Mouse (Mus musculus): ENCODE measurements around the gene Aunip. TPM values are rescaled to one million over a fixed set of nuclear protein-coding genes. Genes with fewer than 3 reads are reported as not detected.
A peak's percentile ranks its signal among the peaks of the same experiment; 100 is the strongest.

Gene Aunip
- total RNA-seq, 2 experiments from 2014 or later, result 18.4 to 34.6 TPM

DNA sequence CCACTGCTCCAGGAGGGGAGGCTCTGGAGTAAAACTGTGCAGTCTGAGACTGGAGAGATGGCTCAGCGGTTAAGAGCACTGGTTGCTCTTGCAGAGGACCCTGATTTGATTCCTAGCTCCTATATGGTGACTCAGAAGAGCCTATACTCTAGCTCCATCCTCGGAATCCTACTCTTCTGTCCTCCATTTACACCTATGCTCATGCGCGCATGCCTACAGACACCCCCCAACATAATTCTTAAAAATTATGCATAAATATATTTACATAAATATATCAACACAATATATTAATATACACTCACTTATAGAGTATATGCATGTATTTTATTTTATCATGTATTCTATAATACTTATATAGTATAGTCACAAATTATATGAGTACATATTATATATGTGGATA lies 403 bp upstream of the Aunip start:
- ATAC-seq (replicated peaks; ENCODE audit: low FRiP score, low TSS enrichment, poor library complexity, severe bottlenecking), result no peak

DNA sequence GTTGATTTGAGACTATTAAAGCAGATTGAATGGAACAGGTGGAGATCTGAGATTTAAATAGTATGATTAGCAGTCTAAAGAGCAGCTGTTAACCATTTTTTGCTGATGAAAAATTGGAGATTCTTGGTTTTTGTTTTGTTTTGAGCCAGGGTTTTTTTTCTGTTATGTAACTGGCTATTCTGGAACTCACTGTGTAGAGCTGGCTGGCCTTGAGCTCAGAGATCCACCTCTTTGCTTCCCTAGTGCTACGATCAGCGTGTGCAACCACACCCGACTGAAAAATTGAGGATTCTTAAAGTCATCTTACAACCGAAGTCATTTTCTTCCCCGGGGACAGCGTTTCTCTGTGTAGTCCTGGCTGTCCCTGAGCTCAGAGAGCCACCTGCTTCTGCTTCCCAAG lies 931 bp downstream of the Aunip start:
- no peak for ATAC-seq (replicated peaks; ENCODE audit: low FRiP score, low TSS enrichment, poor library complexity, severe bottlenecking)

DNA sequence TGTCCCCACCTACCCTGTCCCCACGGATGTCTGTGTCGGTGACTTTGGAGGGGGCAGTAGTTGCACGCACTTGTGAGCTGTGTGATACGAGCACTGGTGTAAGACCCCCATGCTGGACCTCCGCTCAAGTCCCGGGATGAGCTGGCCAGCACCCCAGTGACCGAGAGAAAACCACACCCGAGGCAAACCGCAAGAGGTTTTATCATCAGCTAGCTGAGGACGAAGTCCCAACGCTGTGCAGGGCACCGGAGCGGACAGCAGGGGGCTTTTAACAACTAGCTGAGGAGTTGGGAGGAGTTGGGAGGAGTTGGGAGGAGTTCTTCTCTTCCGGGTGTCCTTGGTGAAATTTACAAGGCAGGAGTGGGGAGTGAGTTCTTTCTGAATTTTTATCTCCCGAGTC lies 2.0 kb downstream of the Aunip start:
- ATAC-seq (replicated peaks; ENCODE audit: low FRiP score, low TSS enrichment, poor library complexity, severe bottlenecking), result peak; percentile 67

DNA sequence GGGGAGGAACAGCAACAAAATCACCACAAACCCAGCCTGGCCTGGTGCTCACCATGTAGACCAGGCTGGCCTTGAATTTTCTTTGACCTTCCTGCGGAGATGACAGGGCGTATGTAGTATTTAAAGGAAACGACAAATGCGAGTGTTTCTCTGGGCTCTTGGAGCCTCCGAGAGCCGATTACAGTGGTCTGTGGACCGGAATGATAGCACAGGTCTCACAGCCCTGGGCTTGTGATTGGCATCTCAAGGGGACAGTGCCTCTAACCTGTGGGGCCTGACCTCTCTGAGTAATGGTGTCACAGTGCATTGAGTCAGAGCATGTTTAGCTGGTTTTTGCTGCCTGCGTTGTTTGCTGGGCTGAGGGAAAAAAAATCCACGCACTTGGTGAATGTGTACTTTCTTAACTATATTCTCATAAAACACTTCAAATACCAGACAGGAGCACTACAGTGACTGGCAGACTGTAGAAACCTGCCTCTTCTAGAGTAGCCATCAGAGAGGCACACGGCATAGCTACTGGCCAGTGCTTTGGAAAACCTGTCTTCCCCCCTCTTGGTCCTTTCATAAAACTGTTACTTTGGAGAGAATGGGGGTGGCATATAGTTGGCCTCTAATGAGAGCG lies 3.6 kb downstream of the Aunip start:
- ATAC-seq (replicated peaks; ENCODE audit: low FRiP score, low TSS enrichment, poor library complexity, severe bottlenecking), result no peak

DNA sequence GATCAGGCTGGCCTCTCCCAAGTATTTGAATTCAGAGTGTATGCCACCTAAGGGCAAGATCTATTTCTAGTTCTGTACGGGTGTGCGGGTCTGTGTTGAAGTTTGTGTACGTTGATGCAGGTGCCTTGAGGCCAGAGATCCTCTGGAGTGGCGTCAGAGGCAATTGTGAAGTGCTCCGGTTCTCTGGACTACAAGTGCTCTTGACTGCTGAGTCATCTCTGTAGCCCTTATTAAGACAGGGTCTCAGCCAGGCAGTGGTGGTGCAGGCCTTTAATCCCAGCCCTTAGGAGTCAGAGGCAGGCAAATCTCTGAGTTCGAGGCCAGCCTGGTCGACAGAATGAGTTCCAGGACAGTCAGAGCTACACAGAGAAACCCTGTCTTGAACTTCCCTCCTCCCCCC lies 4.8 kb downstream of the Aunip start:
- ATAC-seq (replicated peaks; ENCODE audit: low FRiP score, low TSS enrichment, poor library complexity, severe bottlenecking), result no peak

DNA sequence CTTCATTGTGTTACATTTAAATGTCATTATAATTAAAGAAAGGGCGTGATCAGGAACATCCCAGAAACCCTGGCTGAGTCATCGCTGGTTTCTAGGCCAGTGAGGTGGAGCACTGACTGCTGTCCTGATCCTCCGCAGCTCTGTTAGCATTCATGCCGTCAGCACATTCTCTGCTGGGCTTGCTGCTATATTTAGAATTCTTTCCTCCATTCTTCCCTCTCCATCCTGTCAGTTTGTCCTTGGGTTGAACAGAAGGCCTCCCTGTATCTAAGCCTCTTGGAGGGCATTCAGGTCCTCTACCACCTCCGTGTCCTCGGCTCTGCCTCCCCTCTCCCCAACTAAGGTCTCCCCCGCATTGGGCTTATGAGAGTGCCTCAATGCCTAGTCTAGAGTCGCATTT lies 6.2 kb downstream of the Aunip start:
- no peak for ATAC-seq (replicated peaks; ENCODE audit: low FRiP score, low TSS enrichment, poor library complexity, severe bottlenecking)

DNA sequence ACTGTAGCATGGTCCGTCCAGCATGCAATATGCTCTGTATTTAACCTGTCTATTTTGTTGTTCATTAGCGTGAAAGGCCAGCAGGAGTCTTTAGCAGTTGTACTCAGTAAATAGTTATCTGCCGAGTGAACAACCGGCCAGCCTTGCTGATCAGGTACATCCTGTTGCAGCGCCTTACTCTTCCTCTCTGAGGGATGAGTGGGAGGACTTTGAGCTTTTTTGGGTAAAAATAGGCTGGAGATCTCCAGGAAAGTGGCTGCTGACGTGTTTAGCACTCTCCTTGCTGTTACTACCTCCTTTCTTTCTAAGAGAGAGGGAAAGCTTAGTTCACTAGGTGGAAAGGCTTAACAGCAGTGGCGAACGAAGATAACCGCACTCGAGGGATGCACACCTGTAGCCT lies 6.9 kb downstream of the Aunip start:
- ATAC-seq (replicated peaks; ENCODE audit: low FRiP score, low TSS enrichment, poor library complexity, severe bottlenecking), result no peak

DNA sequence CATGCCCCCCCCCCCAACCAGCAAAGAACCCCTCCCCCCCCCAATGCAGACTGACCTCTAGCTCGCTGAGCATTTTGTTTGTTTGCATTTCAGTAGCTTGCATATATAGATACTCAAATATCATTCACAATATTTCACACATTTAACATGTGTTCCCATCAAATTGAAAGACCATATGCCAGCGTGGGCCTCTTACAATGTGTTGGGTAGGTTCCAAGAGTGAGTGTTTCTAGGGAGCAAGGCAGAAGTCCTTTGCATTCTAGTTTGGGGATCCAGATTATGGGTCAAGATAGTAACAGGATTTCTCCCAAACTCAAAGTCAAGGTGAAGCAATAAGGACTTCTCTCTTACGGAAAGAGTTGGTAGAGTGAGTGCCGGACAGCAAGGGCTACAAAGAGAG lies 7.7 kb downstream of the Aunip start:
- ATAC-seq (replicated peaks; ENCODE audit: low FRiP score, low TSS enrichment, poor library complexity, severe bottlenecking), result no peak

DNA sequence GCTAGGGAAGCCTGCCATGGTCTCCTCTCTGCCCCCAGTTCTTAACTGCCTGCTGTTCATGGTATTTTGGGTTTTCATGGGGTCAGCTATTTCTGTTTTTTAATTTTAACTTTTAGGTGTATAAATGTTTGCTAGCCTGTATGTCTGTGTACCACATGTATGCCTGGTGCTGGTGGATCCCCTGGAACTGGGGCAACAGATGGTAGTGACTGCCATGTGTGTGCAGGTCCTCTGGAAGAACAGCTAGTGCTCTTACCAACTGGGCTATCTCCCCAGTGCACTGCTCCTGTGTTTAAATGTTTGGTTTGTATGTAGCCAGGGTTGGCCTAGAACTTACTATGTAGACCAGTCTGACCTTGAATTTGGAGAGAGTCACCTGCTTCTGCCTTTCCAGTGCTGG lies 8.5 kb downstream of the Aunip start:
- no peak for ATAC-seq (replicated peaks; ENCODE audit: low FRiP score, low TSS enrichment, poor library complexity, severe bottlenecking)

DNA sequence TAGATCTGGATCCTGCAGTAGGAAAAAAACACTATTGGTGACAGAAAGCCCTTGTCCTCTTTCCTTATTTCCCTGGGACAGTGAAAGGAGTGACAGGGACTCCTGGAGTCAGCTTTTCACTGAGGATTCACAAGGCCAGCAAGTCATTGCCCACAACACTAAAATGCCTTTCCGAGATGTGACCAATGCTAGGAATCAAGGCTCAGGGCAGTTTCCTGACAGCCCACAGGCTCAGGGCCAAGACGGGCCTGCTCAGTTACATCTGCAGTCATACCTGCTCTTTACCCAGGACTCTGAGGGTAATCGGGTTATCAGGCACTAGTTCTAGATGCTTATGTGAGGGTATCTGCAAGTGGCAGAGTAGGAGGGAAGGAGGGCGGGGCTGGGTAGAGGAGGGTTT lies 12.6 kb downstream of the Aunip start:
- no peak for ATAC-seq (replicated peaks; ENCODE audit: low FRiP score, low TSS enrichment, poor library complexity, severe bottlenecking)

DNA sequence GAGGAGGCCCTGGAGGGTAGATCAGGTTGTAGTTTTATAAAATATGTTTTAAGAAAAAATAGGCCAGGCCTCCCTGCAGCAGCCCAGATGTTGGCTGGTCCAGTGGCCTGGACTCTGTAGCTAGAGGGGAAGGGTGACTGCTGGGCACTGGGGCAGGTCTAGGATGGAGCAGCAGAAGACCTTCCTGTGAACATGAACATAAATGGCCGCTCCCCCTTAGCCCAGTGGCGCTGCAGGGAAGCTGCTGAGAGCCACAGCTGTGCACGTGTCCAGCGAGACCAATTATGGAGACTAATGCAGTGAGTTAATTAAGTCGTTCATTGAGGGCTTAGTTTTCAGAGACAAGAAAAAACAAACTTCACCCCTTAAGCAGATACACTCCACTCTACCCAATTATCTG lies 15.0 kb downstream of the Aunip start:
- ATAC-seq (replicated peaks; ENCODE audit: low FRiP score, low TSS enrichment, poor library complexity, severe bottlenecking), result no peak

DNA sequence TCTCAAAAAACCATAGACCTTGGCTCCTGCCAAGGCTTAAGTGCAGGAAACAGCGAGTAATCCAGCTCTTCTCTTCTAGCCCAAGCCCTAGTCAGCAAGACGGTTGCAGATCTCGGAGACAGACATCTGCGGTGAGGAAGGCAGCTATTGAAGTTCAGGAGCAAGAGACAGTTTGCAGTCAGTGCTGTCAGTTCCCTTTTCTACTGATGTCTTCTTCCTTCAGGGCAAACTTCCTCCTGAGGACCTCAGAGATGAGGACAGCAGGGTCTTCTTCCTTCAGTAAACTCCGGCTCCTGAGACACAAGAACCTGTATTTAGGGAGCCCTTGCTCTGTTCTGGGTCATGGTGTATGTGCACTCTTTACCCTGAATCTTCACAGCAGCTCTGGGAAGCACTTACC lies 15.4 kb downstream of the Aunip start:
- ATAC-seq (replicated peaks; ENCODE audit: low FRiP score, low TSS enrichment, poor library complexity, severe bottlenecking), result no peak

DNA sequence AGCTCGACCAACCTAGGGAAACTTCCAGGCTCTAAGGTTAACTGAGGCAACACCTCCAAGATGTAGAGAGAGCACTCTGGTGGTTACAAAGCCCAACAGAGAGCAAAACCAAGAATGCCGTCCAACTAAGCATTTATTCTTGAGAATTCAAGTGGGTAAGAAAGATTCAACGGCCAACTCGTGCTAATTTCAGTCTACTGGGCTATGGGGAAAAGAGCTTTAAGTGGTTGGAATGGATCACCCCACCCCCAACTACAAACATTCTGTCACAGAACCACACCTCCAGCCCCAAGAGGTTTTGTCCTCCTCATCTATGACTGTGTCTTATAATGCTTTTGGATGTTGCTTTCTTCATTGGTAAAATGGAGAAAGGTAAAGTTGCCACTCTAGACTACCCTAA lies 22.1 kb downstream of the Aunip start:
- no peak for ATAC-seq (replicated peaks; ENCODE audit: low FRiP score, low TSS enrichment, poor library complexity, severe bottlenecking)

DNA sequence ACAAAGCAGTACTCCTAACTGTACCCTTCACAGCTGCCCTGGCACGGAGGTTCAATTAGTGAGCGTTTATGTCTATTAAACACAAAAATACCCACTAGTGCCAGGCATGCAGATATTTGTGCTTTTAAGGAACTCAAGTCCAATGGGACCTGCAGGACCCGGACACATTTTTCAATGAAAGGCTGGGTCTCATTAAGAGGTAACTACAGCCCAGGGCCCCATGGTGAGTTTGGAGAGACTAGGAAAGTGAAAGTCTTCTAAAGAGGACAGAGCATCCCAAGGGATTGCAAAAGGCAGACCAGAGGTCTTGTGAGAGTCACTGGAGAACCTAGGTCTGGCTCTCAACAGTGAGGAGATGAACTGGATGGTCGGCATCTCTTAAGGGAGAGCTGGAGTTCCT lies 22.6 kb downstream of the Aunip start:
- ATAC-seq (replicated peaks; ENCODE audit: low FRiP score, low TSS enrichment, poor library complexity, severe bottlenecking), result no peak

DNA sequence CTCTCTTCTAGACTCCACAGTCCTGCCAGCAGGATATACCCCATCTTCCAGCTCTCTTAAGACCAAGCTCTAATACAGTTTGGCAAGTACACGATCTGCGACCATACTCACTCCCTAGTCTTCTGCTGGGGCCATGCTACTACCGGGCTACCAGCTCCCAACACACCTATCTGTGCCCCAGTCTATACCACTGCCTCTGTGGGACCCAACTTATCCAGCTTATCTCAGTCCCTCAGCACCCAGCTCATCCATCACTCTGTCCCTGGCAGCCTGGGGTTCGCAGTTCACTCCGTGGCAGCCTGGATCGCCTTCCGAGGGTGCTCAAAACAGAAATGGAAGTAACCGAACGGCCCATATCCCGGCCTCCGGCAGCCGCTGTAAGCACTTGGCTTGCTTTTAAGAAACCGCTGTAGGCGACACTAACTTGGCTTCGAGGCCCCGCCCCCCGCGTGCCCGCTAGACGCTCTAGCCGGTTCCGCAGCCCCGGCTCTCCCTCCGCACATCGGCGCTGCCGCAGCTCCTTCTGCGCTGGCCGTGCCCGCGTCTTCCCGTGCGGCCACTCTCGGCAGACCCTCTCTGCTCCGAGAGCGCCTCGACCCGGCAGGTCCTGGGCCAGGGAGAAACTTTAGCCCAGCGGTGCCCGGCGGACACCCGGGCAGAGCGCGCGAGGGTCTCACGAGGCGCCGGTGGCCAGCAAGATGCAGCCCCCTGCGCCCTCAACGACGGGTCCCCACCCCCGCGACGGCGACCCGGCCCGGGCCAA lies 23.5 kb downstream of the Aunip start:
- peak; percentile 63 for ATAC-seq (replicated peaks; ENCODE audit: low FRiP score, low TSS enrichment, poor library complexity, severe bottlenecking)

DNA sequence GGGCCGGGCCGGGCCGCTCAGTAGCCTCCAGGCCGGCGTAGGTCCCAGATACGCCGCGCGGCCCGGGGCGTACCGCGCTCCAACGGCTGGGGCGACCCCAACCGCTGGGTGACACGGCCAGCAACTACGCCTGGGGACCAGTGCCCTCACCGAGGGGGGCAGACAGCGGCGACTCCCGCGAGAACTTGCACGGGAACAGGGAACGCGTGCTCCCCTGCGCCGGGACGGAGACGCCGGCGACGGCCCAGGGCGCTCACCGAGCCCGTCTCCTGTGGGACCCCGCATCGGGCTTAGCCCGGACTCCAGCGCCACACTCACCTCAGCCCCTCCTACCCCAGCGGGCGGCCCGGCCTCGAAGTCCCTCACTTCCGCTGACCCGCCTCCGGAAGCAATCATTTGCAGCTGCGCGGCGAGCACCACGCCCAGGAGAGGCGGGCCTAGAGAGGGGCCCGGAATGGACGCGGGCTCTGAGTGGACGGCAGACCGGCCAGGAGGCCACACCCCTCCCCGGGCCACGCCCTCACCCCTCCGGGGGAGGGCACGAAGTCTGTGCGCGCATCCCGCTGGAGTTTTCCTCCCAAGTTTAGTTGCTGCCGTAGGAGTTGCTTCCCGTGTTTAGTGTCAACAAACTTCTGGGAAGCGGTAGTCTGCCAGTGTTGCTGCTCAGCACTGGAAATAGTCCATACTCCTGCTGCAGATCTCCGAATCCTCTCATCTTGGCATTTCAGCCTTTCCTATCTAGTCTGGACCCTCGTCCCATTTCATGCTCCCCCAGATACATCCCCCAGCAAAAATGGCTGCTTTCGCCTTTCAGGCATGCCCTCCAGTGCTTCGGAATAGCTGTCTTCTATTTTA lies 24.4 kb downstream of the Aunip start, which contains the start of gene Mtfr1l:
Mtfr1l (minus strand) TSS at position 456 of the 855 bp plus-strand sequence.
- ATAC-seq (replicated peaks; ENCODE audit: low FRiP score, low TSS enrichment, poor library complexity, severe bottlenecking), result peak; percentile 88

DNA sequence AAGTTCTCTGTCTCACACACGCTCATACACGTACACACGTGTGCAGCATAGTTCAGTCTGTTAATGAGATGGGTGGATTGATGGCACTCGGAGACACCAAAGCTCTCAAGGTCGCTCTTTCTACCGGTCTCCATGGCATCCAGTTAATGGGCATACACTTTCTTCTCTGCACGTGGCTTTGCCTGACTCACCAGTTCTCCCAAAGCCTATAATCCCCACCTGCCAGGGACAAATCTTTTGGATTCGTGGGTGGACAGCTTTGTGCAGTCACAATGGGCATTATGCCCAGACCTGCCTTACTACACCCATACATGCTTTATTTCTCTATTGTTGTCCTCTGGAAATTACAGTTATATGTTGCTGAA lies 25.0 kb downstream of the Aunip start:
- ATAC-seq (replicated peaks; ENCODE audit: low FRiP score, low TSS enrichment, poor library complexity, severe bottlenecking), result no peak

DNA sequence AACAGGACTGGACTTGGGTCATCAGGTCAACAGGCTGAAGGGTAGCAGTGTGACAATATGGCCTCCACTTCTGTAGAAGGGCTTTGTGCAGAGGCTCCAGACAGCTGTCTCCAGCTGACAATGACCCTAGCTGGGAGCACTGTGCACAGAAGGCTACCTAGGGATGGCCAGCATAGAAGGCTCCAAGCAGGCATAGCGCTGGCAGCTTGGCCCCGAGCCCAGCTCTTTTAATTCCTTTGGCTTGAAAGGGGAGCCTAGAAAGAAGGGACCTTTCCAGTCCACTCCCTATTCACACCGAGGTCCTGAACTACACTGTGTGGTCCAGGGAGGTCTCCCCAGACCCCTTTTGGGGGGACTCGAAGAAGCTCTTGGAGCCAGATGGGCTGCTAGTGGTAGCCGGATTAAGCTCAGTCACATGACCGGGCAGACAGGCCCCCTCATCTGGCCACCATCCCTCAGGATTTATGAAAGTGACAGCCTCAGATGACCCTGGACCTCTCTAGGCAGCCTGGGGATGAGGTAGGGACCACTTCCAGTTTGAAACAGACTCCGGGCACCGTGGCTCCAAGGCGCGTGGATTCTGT lies 28.3 kb downstream of the Aunip start:
- no peak for ATAC-seq (replicated peaks; ENCODE audit: low FRiP score, low TSS enrichment, poor library complexity, severe bottlenecking)

DNA sequence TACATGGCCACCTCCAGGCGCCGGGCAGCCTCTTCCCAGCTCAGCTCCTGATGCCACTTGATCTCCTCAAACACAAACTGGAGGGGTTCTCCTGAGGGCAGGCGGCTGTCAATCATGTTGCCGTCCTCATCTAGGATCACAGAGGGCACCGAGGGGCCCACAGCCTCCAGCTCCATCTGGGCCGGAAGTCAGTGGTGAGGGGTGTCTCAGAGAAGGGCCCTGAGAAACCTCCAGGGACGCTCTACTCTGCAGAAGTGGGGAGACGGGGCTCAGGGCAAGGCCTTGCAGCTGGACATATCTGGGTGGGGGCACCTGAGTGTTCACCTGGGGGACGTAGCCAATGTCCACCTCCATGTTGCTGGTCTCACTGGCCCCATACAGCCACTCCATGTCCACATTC lies 31.9 kb downstream of the Aunip start:
- ATAC-seq (replicated peaks; ENCODE audit: low FRiP score, low TSS enrichment, poor library complexity, severe bottlenecking), result no peak

DNA sequence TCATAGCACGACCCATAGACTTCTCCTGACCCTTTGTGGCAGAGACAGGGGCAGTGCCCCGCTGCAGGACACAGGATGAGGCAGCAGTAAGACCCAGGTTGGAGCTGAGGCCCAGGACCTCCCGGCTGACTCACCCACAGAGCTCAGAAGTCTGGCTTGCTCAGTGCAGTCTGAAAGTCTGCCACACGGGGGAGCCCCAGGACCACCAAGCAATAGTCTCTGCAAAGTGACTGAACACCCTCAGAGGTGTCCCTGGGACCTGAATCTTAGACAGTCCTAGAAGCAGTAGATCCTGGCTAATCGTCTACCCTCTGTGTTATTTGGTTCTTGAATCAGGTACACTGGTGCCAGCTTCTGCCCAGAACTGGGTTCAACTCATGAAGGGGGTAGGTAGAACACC lies 32.5 kb downstream of the Aunip start:
- peak; percentile 72 for ATAC-seq (replicated peaks; ENCODE audit: low FRiP score, low TSS enrichment, poor library complexity, severe bottlenecking)

Data from megakaryocyte-erythroid progenitor cell, adult 5-6 weeks (primary cell).